22 mouse cellular contexts compared by ENCODE assay signal in genomic region chr1:192291286-192291685, GRCm38 (mm10).
DNase-seq lines count a peak whose midpoint lies in the region; ATAC-seq and TF ChIP-seq lines count a peak whose summit lies in the region.
"Had no signal": no experiment of that assay in that cellular context is flagged by ENCODE, and none has a peak within 500 bp of the region (broad histone marks: within the 10 kb centered on the region; RNA-seq: fewer than 3 reads in every experiment).

No protein-coding gene starts in this region.

- H3K9me3 ChIP-seq in kidney, postnatal 0 days (replicated peaks; ENCODE audit: low read length) = no peaks in the 10 kb centered on the region
- H3K9me3 ChIP-seq in neural tube, embryonic 14.5 days (ENCODE audit: control insufficient read depth, low read length) = no peaks in the 10 kb centered on the region
- H3K9me3 ChIP-seq: embryonic facial prominence, embryonic 15.5 days; heart, embryonic 10.5 days had no signal

- no peak overlapping the region for H3K4me2 ChIP-seq in kidney, postnatal 0 days (ENCODE audit: low read length)
- no peak overlapping the region for H3K4me2 ChIP-seq in neural tube, embryonic 14.5 days (ENCODE audit: low read depth, low read length)
- H3K4me2 ChIP-seq: embryonic facial prominence, embryonic 15.5 days; midbrain, embryonic 11.5 days had no signal

- peak; percentile 47 for DNase-seq in adrenal gland, postnatal 14 days
- DNase-seq in adrenal gland, postnatal 4 days (ENCODE audit: low spot score in 2 of 2) = no peak
- peak; percentile 47 for DNase-seq in kidney, postnatal 0 days (ENCODE audit: low spot score)
- no peak for DNase-seq in kidney, postnatal 36 days
- no peak for DNase-seq in neural tube, embryonic 10.5 days (ENCODE audit: extremely low spot score, low spot score)
- no peak for DNase-seq in gastrocnemius, postnatal 10 days
- DNase-seq: cerebellum, adult 2 months; cerebellum, postnatal 36 days; gastrocnemius, adult 2 months; kidney, adult 9 months; lung, postnatal 10 days; right cerebral cortex, adult 18-20 months; right cerebral cortex, postnatal 4 days; thymus, postnatal 25 days had no signal

- no peaks in the 10 kb centered on the region for H3K4me1 ChIP-seq in kidney, postnatal 0 days (replicated peaks; ENCODE audit: insufficient read depth, low read length)
- H3K4me1 ChIP-seq in neural tube, embryonic 14.5 days (ENCODE audit: control insufficient read depth, insufficient read depth, low read length) = no peaks in the 10 kb centered on the region
- H3K4me1 ChIP-seq: embryonic facial prominence, embryonic 15.5 days; heart, embryonic 10.5 days had no signal

- no peak overlapping the region for H3K27ac ChIP-seq in kidney, postnatal 0 days
- peak overlapping the region; percentile 34; the same call in 1 of the 2 replicates for H3K27ac ChIP-seq in neural tube, embryonic 14.5 days (ENCODE audit: low read depth, low read length)
- H3K27ac ChIP-seq: embryonic facial prominence, embryonic 15.5 days; gastrocnemius, adult 2 months; heart, embryonic 10.5 days had no signal

- H3K27me3 ChIP-seq in kidney, postnatal 0 days (ENCODE audit: insufficient read depth, low read length) = no peaks in the 10 kb centered on the region
- H3K27me3 ChIP-seq in neural tube, embryonic 14.5 days (ENCODE audit: control insufficient read depth, insufficient read depth, low read length) = no peaks in the 10 kb centered on the region
- H3K27me3 ChIP-seq: embryonic facial prominence, embryonic 15.5 days had no signal

- ATAC-seq in kidney, postnatal 0 days (replicated peaks; ENCODE audit: low FRiP score, low read depth) = no peak
- ATAC-seq in neural tube, embryonic 14.5 days (ENCODE audit: low read depth) = no peak
- ATAC-seq: CD4-positive, CD25-positive, alpha-beta regulatory T cell, adult 4 months; forebrain, embryonic 14.5 days; hindbrain, embryonic 16.5 days; intestine, embryonic 16.5 days had no signal

- no peak overlapping the region for H3K9ac ChIP-seq in kidney, postnatal 0 days (ENCODE audit: low read depth, low read length)
- no peak overlapping the region for H3K9ac ChIP-seq in neural tube, embryonic 14.5 days (replicated peaks; ENCODE audit: low read depth, low read length)
- H3K9ac ChIP-seq: embryonic facial prominence, embryonic 15.5 days had no signal

- H3K4me3 ChIP-seq in kidney, postnatal 0 days (replicated peaks; ENCODE audit: low read depth, low read length) = no peak overlapping the region
- no peak overlapping the region for H3K4me3 ChIP-seq in neural tube, embryonic 14.5 days (ENCODE audit: low read depth, low read length)
- H3K4me3 ChIP-seq: embryonic facial prominence, embryonic 15.5 days; gastrocnemius, adult 2 months; heart, embryonic 10.5 days had no signal

- WGBS in kidney, postnatal 0 days = 49% methylated on average over 3 of the region's 3 CpGs
- 67% methylated on average over 3 of the region's 3 CpGs for WGBS in neural tube, embryonic 14.5 days

- H3K36me3 ChIP-seq in kidney, postnatal 0 days (ENCODE audit: insufficient read depth, low read length) = no peaks in the 10 kb centered on the region
- no peaks in the 10 kb centered on the region for H3K36me3 ChIP-seq in neural tube, embryonic 14.5 days (ENCODE audit: control insufficient read depth, insufficient read depth, low read length)
- H3K36me3 ChIP-seq: embryonic facial prominence, embryonic 15.5 days; heart, embryonic 10.5 days had no signal

- no peak for TF ChIP-seq CTCF in kidney, postnatal 0 days (IDR thresholded peaks at IDR 0.05; ENCODE audit: low read depth)

Comparison
In these comparisons a context has a peak if more than half of its experiments do, and no peak if none do; other contexts are left out.
1. DNase-seq: peak in adrenal gland, postnatal 14 days (single experiment) and kidney, postnatal 0 days (single experiment); none in adrenal gland, postnatal 4 days (0 of 2), kidney, postnatal 36 days (0 of 2), neural tube, embryonic 10.5 days (single experiment) and gastrocnemius, postnatal 10 days (single experiment).